Mouse (Mus musculus): ENCODE results near the gene Il18bp.
"Not testable (repeated sequence)": the region's sequence is repeated elsewhere in the genome, so short reads cannot be mapped to it uniquely, and the experiment has no call there.

The Il18bp gene

DNA sequence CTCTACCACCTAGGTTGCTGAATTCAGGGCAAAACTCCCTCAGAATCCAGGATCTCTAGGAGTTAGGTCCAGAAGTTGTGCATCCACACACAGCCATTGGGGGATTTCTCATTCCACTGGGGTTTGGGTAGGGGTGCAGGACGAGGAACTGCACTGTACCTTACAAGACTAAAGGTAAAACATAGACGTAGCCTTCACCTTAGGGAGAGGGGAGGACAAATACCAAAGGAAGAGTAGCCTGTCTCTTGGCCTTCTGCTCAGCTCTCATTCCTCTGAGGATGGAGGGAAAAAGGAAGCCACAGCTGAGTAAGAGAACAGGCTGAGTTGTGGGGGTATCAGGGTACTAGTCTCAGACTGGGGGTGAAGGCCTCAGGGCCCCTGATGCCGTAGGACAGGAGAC, at the start of gene Il18bp:
Il18bp (minus strand) TSS at position 101 of the 400 bp plus-strand sequence.
- no peak for DNase-seq

GRCm38 (mm10) chr7:102066363-102066762, 47.9 kb upstream of the Il18bp start:
- DNase-seq = no peak

DNA sequence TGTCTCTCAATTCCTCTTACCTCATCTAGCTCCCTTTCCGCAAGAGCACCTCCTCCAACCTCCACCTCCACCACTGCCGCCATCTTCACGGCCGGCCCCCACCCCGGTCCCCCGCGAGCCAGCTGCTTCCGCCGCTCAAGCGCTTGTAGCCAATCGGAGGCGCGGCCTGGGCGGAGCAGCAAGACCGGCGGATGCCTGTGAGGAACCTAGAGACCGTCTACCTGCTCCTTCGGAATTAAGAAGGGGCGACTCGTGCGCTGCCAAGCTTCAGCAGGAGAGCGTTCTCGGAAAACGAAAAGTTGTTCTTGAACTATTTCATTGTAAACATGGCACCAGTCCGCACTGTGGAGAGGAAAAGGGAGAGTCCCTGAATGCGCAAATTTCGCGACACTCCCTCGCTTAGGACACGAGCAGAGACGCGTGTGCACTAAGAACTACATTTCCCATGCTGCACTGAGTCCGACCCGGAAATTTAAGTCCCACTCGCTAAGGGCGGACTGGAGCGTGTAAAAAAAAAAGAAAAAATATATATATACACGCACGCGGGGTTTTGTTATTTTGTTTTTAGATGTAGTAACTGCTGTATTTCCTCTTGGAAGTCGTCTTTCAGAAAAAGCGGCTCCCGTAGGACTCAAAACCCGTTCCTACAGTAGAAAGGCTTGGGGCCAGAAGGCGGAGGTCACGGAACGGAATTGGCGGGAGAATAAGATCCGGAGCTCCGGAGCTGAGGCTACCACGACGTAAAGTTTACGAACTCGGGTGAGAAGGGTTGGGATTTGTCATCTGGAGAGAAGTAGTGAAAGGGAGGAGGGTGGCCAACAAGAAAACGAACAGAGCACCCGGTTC, 46.8 kb upstream of the Il18bp start, which contains the start of the genes Rnf121, Xndc1 and Xntrpc:
Rnf121 (minus strand) TSS at position 424 of the 846 bp plus-strand sequence.
Xndc1 (plus strand) TSS at position 466 of the 846 bp plus-strand sequence.
Xntrpc (plus strand) TSS at position 668 of the 846 bp plus-strand sequence.
- DNase-seq = peak; percentile 92 to 96

GRCm38 (mm10) chr7:102064655-102065045, 46.2 kb upstream of the Il18bp start:
- no peak for DNase-seq

DNA sequence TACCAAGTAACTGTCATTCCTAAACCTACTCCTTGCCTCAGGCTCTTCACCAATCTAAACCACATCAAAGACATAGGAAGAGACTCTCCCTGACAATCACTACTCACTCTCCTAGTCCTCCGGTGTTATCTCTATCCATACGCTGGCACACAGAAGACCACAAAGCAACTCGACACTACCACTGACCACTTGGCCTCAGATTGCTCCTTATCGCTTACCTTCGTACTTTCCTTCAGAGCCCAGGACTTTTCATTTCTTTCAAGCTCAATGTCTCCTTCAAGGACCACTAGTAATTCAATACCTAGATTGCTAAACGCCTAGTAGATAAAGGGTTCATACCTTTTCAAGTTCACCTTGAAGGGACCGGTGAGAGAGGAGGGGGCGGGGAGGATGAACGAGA, 45.4 kb upstream of the Il18bp start:
- DNase-seq = no peak

- no peak for DNase-seq
Observed at GRCm38 (mm10) chr7:102062203-102062602, 43.7 kb upstream of the Il18bp start.

- DNase-seq = no peak
Observed at GRCm38 (mm10) chr7:102061353-102061752, 42.9 kb upstream of the Il18bp start.

GRCm38 (mm10) chr7:102048524-102048923, 30.0 kb upstream of the Il18bp start:
- not testable (repeated sequence) for DNase-seq

DNA sequence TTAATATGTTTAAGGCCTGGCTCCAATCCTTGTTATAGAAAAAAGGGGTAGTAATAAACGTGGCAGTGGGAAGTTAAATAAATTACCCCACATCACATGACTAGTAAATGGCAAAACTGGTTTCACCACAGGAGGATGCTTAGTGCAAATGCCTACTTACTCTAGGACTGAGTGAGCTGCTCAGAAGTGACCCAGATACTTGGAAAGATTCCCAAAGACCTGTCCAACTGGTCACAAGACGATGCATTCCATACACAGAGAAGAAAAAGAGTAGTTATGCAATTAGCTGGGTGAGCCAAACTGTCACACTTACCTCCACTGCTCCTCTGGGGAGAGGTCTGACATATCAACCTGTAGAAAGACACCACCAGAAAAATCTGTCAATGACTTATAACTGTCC, 23.8 kb upstream of the Il18bp start:
- DNase-seq = no peak

GRCm38 (mm10) chr7:102037318-102037717, 18.8 kb upstream of the Il18bp start:
- no peak for DNase-seq

DNA sequence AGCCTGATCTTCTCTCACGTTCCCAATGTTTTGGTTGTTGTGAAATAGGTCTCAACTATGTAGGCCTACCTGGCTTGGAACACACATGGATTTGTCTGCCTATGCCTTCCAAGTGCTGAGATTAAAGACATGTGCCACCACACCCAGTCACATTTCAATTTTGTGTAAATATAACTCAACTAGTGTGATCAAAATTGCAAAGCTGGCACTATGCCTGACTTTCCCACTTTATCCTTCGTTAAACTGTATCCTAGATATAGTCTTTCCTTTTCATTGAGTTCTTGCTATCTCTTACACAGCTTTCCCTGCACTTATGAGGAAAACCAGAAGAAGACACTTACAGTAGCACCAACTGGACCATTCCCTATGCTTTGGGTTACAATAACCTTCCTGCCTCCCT, 17.0 kb upstream of the Il18bp start:
- no peak for DNase-seq

DNA sequence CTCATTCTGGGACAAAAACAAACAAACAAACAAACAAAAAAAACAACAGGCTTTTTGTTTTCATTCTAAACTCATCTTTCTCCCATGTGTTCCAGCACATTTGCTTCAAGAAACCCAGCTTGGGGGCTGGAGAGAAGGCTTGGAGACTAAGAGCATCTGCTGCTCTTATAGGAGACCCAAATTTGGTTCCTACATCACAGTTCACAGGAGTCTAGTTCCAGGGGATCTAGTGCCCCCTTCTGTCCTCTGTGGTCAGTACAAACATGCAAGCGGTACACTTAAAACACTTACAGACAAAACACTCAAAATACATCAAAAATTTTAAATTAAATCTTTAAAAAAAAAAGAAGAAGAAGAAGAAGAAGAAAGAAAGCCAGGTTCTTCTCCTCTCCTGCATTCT, 16.4 kb upstream of the Il18bp start:
- DNase-seq = no peak

- DNase-seq = no peak
Observed at GRCm38 (mm10) chr7:102025187-102026119, 7.0 kb upstream of the Il18bp start.

- no peak for DNase-seq
Observed at GRCm38 (mm10) chr7:102023821-102024220, 5.3 kb upstream of the Il18bp start.

- DNase-seq = not testable (repeated sequence)
Observed at GRCm38 (mm10) chr7:102020934-102021333, 2.4 kb upstream of the Il18bp start.

GRCm38 (mm10) chr7:102019362-102019761, 872 bp upstream of the Il18bp start:
- DNase-seq = no peak

- DNase-seq = peak in 1 of 2 experiments; percentile 41
Observed at GRCm38 (mm10) chr7:102018034-102018433, 456 bp downstream of the Il18bp start.

- no peak for DNase-seq
Observed at GRCm38 (mm10) chr7:102017452-102017851, 1.0 kb downstream of the Il18bp start.

GRCm38 (mm10) chr7:102016936-102017335, 1.6 kb downstream of the Il18bp start:
- DNase-seq = no peak

DNA sequence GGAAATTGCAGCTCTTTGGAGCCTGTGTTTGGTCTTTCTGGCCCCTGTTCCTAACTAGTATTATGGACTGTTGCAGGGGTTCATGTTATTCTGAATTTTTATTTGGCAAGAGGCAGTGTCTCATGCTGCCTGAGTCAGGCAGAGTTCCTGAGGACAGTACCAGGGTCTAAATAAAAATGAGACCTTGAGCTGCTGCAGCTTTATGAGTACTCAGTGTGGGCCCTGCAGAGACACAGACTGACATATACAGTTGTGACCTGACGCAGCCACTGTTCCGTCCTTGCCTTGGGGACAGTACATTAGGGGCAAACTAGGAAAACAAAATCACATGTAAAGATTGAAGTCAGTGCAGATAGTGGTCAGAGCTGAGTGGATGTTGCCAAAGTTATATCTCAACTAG, 3.5 kb downstream of the Il18bp start:
- no peak for DNase-seq

DNA sequence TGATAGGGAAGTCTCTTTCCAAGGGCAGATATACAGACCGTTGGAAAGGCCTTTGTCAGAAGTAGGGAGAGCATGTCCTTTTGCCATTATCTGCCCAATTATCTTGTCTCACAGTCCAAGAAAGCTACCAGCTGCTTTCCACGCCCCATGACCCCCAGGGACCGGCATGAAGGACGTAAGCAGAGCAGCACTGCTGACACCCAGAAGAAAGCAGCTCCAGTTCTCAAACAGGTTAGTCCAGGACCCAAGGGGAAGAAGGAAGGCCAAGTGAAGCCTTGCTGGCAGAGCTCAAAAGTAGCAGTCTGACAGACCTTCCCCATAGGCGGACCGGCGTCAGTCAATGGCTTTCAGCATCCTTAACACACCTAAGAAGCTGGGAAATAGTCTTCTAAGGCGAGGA, 5.1 kb downstream of the Il18bp start:
- DNase-seq = no peak

- no peak for DNase-seq
Observed at GRCm38 (mm10) chr7:102011855-102012254, 6.6 kb downstream of the Il18bp start.

DNA sequence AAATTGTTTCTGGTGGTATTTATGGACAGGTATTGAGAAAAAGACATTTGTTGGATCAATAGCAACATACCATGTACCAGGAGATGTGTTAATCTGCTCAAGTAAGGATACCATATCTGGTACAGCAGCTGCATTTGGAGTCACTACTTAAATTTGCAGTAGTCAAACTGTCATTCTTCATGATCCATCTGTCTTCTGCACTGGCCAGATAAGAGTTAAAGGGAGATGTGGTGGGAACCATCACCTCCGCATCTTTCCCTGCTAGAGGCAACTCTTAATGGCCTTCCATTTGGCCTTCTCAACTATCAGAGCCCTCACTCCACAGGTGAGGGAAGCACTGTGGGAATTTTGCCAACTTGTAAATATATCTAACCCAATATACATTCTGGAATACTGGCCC, 12.0 kb downstream of the Il18bp start:
- DNase-seq = no peak

All from kidney, postnatal 4 days (tissue).